Mouse (Mus musculus): ENCODE measurements at regions not wholly inside any gene's neighbourhood (a gene's known extent, or its start where the extent isn't known, plus 50 kb on each side); places are given as distances from the start of the nearest gene placed in this dataset.

DNA sequence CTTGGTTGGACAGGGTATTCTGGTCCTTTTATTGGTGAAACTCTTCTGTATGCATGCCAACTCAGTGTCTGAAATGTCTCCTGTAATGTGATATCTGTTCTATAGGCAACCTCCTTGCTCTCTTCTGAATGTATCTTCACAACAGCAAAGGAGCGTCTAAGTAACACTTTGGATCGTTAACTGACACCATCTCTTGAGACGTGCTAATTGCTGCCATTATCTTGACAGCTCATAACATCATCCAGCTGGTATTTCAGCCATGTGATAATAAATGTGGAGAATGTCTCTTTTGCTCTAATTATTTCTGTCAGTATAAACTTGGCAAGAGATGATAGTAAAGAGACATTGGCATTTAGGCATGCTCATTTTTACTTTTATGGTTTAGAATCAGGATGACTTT lies 68.8 kb upstream of the Col8a1 start:
- in situ Hi-C loops (cut with MboI; ENCODE audit: low sequenced_read_pairs), result no loop called here

DNA sequence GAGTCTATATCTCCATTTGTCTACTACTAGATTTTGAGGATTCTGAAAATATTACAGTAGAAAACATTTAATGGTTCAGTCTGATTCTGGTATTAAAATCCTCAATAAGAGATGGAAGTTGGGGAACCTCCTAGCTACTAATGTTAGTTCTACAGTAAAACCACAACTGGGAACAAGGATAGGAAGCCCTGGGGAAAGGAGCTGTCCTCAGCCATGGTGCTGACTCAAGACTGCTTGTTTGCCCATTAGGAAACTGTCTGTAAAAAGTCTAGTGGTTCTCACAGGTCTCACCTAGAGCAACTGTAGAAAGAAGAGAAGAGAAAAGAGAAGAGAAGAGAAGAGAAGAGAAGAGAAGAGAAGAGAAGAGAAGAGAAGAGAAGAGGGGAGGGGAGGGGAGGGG lies 90.9 kb upstream of the Col8a1 start:
- in situ Hi-C loops (cut with MboI; ENCODE audit: low sequenced_read_pairs), result no loop called here

DNA sequence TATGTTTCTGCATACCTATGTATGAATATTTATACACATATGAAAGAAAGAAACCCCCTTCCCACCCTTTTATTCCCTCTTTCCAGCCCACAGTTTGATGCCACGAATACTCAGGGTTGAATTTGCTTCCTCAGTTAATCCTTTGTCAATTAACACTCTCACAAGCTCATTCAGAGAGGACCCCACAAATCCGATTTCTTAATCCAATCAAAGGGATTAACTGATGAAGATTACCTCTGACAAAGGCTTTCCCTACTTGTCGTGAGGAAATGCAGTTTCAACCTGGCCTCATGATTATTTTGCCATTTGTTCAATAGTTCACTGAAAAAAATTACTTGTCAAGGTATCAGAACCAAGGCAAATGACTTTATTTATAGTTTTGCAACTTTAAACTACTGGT lies 91.8 kb upstream of the Col8a1 start:
- in situ Hi-C loops (cut with MboI; ENCODE audit: low sequenced_read_pairs), result no loop called here

DNA sequence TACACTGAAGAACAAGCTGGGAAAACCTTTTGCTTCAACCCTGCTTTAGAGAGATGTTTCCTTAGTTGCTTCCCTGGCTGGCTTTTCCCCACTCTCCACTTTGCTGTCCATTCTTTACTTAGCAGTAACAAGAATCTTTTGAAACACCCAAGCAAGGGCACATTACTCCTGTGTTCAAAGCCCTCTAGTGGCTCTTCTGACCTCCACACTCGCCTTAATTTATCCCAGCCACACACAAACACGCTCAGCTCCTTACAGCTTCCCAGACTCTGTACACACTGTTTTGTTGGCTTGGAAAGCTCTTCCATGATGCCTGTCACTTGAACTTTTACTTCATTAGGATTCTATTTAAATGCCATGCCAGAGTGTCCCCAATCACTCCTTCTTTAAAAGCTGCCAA lies 97.3 kb upstream of the Col8a1 start:
- in situ Hi-C loops (cut with MboI; ENCODE audit: low sequenced_read_pairs), result no loop called here

DNA sequence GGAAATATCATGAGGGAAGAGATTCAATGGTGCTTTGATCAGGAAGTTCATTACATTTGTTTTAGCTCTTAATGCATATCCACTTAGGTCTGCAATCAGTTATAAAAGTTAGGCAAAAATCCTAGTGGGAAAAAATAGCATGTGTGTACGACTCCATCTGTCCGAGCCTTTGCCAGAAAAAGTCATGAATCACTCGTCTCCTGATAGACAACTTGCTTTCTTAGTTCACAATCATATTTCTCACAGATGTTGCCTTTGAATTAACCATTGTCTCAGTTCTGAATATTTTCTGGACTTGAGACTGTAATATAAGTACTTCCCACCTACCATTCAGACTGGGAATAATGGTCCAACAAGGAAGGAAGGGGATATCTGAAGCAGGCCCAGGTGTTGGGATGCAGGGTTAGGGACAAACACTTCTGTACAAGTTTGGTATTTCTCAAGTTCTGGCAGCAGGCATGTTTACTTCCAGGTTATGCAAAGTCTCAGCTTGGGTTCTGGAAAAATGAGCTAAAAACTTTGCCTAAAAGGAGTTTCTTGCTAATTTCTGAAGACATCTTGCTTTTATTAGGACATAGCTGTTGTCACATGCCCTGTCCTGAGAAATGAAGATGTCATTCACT lies 98.4 kb upstream of the Col8a1 start:
- in situ Hi-C loops (cut with MboI; ENCODE audit: low sequenced_read_pairs), result no loop called here

DNA sequence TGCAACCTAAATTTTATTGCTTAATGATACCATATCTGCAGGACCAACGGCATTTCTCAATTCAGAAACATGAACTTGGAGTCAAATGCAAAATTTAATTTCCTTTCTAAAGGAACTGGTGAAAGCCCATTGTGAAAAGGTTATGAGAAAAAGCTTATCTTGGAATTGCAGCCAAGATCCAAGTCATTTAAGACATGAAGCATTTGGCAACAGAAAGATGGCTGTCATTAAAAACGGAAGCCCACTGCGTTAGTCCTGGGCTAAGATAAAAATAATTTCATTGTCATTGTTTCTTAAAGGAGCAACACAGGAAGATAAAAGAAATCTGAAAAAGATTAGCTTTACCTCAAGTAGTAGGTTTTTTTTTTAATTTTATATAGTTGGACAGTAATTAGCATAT lies 99.2 kb upstream of the Col8a1 start:
- in situ Hi-C loops (cut with MboI; ENCODE audit: low sequenced_read_pairs), result no loop called here

DNA sequence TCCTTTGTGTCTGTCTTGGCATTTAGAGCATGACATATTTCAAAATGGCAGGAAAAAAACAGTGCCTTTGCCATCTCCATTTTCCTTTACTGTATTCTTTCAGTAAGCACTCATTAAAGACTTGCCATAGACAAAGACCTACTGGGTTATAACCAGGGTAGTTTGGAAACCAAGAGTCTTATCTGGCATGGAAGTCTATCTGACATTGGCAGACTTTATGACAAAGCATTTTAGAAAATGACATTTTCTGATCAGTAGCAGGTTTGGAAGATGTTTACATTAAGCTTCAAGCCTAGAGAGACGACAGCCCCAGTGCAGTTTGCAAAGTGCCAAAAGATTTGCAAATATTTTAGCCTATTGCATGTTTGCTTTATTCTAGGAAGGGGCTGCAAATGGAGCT lies 102.5 kb upstream of the Col8a1 start:
- in situ Hi-C loops (cut with MboI; ENCODE audit: low sequenced_read_pairs), result no loop called here

DNA sequence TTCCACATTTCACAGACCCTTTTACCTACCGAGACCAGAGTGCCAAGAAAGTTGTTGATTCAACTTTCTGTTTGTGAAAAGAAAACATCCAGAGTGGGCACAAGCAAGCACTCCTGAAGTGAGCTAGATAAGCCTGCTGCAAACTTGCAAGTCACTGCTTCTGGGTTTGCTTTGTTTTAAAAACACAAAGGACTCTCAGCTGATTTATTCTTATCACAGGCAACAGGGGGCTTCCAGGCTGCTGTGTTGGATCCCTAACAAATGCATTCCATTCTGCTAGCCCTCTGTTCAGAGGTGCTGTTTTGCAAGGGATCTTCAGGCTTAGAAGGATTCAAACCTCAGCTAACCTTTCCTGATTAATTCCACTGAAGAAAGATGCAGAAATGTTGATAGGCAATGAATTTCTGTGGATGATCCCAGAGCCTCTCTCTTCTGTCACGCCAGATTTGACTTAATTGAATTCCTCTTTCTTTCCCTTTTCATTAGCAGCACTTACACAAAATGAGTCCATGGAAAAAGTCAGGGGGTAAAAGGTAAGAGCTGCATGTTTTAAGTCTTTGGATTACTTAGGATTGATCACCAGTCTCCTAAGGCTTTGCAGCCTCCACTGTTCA lies 103.7 kb upstream of the Col8a1 start:
- in situ Hi-C loops (cut with MboI; ENCODE audit: low sequenced_read_pairs), result no loop called here

DNA sequence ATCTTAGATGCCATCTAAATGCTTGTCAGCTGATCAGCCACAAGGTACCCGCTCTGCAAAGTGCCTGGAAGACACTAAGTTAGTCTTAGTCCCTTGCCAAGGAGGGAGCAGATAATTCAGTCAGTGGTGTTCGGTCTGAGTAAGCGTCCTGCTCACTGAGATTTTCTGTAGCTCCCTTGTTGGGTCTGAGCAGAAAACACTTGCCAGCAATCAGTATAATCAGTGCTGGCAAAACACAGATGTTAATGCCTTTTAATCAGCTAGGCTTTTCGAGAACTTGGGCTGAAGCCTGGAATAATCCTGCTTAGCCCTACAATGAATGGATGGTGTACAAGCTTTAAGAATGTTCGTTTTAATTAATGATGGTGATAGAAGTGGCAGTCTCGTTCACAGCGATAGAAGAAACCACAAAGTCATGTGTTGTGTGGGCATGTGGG lies 104.2 kb upstream of the Col8a1 start:
- in situ Hi-C loops (cut with MboI; ENCODE audit: low sequenced_read_pairs), result no loop called here

DNA sequence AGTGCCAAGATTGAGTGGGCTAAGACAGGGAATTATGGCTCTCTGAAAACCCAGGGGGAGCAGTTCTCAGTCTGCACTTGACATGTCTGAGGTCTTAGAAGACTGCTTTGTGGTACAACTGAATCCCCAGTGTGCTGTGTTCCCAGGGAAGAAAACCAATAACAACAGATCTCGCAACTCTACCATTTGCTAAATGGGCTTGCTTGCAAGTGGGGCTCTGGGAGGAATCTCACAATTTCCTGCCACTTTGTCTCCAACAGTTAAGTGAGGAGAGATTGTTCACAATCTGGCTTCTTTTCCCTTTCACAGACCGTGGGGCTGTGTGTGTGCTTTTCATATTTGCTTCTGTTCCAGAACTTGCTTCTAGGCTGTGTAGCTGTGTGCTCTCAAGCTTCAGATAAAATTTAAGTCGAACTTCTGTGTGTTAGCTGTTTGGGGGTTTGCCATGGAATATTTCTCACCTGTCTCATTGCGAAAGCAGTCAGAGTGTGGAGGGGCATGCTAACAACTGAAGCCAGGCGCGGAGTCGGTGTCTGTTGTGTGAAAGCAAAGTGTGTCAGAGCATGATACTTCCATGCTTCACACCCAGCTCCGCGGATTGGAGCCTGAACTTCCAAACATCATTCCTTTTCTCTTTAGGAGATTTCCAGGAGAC lies 108.8 kb upstream of the Col8a1 start:
- in situ Hi-C loops (cut with MboI; ENCODE audit: low sequenced_read_pairs), result no loop called here

DNA sequence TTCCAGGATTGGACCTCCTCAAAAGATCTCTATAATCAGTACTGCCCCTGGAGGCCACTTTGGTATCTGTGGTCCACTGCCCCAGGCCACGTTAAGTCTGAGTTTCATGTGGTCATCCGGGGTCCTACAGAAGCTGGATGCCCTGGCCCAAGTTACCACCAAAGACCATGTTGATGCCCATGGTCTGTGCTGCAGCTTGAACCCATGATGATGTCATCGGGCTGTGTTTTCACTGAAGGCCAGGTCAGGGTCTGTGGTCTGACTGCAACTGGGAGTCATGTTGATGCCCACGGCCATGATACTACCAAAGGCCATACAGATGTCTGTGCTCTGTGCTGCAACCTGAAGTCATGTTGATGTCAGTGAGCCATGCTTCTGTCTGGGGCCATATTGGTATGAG lies 122.3 kb upstream of the Col8a1 start:
- in situ Hi-C loops (cut with MboI; ENCODE audit: low sequenced_read_pairs), result no loop called here

DNA sequence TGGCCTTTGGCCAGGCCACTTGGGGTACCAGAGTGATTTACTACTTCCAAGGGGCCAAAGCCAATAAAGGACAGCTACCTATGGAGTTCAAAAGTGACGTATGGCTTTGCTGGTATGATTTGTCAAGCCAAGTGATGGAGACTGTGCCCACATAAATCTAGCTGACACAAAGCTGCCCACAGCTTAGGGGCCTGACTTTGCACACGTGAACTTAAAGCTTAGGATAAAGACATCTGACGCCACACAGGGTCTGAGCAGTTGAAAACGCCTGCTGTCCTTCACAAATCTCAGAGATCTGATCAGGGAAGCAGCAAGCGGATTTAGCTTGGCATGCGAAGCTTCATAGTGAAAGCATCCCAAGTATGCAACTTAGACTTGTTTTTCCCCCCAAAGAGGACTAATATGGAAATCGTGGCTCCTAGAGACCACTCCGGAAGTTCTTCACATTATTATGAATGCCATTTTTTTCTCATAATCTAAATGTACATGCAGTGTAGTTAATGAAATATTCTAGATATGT lies 127.1 kb upstream of the Col8a1 start:
- in situ Hi-C loops (cut with MboI; ENCODE audit: low sequenced_read_pairs), result no loop called here

DNA sequence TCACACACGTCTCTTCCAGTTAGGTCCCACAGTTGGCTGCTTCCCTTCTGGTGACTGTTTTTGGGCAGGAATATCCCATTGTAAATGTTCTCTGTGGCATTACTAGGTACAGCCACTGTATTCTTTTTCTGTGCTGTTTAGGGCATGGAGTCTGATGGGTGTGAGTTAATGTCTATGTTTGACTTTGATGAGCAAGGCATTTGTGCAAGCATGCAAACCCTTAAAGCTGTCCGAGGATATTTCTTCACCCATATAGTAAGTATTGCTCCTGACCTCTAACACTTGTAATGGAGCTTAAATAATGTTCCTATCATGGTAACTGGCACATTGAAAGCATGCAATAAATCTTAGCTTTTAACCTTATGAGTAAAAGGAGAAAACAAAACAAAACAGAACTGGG lies 133.6 kb upstream of the Col8a1 start:
- in situ Hi-C loops (cut with MboI; ENCODE audit: low sequenced_read_pairs), result no loop called here

DNA sequence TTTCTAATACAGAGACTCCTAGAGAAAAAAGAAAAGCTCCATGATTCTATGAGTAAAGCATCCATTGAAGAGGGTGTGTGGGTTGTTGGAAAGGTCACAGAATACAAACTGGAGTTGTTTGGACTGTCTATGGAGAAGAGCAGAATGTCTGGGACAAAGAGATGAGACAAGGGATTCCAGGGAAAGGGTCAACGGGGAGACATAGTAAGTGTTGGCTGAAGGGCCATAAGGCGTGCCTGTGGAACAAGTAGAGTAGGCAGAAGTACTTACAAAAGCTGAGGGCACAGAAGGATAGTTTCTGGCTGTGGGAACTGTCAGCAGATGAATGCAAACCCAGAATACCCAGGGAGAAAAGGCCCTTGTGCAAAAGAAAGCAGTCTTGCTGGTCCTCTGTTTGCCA lies 134.0 kb upstream of the Col8a1 start:
- in situ Hi-C loops (cut with MboI; ENCODE audit: low sequenced_read_pairs), result no loop called here

DNA sequence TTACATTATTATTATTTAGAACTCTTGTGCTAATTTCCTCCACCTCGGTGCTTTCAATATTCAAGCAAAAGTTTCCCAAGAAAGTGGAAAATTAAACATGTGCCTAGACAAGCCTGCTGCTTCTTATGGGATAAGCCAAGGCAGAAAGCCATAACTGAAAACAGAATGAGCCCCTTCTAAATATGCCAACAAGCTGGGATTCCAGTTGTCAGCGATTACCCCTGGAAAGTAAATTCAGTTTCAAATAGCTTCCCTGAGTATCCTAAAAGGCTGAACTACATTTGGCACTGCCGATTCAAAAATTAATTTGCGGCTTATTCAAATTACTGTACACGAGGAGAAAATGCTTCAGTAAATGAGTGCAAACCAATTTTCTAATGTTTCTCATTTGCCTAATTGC lies 135.6 kb upstream of the Col8a1 start:
- in situ Hi-C loops (cut with MboI; ENCODE audit: low sequenced_read_pairs), result no loop called here

DNA sequence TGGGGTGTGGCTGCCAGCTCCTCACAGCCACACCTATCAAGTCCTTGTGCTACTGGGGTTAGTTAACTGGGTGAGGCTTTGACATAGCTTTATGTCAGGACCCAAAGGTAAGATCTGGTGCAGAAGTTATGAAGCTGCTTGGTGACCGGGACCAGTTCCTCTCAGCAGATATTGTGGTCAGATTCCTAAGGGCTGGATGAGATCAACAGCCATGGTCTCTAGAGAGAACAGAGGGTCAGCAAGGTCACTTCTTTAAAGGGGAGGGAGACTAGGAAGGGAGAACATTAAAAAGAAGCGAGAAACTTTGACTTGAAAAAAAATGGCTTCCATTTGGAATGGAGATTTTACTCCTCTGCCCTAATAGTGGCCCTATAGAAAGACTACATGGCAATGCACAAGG lies 138.6 kb upstream of the Col8a1 start:
- in situ Hi-C loops (cut with MboI; ENCODE audit: low sequenced_read_pairs), result no loop called here

DNA sequence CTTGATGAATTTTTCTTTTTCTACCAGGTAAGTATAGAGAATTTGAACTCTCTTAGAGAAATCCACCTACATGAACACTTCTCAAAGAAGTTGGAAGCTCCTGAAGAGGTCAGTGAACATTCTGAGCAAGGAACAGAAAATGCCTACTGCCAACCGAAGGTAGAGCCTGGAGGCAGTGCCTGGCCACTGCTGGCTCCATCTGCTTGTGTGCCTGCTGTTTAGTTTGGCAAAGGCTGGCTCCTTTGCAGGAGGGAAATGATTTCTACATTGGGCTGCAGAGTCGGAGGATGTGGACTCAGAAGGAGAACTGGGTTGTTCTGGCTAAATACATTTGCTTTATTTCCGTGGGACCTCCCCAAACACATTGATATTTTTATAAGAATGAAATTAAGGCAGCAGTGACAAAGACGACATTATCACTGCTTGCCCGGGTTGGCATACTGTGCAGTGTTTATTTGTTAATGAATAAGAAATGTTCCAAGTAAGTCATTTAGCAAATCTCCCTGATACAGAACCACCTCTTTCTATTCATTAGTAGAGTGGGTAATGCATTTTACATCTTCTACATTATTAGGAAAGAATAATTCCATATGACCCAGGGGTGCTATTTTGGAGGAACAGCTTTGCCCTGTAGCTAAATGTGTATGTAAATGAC lies 139.3 kb upstream of the Col8a1 start:
- in situ Hi-C loops (cut with MboI; ENCODE audit: low sequenced_read_pairs), result no loop called here

DNA sequence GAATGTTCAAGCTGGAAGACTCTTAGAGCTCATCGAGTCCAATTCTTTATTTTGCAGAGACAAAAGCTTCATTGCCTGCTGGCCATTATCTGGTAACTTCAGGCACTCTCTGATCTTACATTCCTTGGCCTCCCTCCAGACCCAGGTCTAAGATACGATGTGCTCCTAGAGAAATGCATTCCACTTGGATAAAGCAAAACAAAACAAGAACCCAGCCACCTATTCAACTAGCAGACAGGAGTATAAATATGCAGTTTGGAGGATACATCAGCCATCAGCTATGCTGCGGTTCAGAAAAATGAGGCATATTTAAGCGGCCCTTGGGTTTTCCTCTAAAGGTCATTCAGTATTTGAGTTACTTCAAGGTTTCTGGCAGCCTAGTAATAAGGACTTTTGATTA lies 146.5 kb upstream of the Col8a1 start:
- in situ Hi-C loops (cut with MboI; ENCODE audit: low sequenced_read_pairs), result no loop called here

DNA sequence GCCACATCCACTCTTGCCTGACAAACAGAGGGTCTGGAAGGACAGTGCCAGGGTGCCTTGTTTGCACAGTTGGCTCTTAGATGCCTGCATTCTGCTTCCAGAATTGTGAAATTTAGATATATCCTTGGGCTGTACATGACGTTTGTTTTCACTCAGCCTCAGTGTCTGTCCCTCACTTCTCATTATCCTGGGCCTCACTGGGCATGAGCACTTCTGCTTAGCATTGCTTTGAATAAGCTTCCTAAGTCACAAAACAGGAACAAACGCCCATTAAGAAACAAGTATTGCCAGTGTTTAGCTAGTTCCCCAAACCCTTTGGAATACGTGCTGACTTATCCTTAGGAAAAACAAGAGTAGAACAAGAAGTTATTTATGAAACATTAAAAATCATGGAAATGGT lies 148.0 kb upstream of the Col8a1 start:
- in situ Hi-C loops (cut with MboI; ENCODE audit: low sequenced_read_pairs), result no loop called here

DNA sequence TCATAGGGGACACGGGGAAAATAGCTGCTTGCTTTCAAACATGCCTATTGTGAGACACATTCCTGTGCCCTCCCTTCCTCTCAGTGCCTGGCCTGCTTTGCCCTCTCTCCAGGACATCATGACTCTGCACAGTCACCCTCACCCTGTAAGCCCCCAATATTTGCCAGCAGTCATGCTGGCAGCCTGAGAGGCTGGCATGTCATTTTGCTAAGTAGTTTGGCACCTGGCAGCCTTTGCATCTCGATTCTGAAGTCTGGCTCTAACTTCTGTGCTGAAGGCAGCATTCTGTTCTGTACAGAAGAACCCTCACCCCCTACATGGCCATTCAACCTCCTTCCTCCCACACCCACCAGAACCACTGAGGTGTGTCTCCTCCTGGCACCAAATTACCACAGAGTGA lies 157.5 kb upstream of the Col8a1 start:
- in situ Hi-C loops (cut with MboI; ENCODE audit: low sequenced_read_pairs), result no loop called here

DNA sequence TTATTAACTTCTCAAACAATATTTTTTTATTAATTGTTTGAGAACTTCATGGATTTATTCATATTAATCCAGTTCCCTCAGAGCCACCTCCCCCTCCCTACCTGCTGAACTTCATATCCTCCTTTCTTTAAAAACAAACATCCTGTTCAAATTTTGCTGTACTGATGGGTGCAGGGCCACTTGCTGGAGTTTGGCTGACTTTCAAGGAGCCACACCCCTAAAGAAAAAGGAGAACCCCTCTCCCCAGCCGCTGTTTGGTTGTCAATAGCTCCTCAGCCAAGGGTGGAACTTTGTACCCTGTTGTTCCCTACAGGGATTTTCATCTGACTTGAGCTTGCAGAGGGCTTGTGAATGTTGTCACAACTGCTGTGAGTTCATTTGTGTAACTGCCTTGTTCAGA lies 160.0 kb upstream of the Col8a1 start:
- in situ Hi-C loops (cut with MboI; ENCODE audit: low sequenced_read_pairs), result no loop called here

DNA sequence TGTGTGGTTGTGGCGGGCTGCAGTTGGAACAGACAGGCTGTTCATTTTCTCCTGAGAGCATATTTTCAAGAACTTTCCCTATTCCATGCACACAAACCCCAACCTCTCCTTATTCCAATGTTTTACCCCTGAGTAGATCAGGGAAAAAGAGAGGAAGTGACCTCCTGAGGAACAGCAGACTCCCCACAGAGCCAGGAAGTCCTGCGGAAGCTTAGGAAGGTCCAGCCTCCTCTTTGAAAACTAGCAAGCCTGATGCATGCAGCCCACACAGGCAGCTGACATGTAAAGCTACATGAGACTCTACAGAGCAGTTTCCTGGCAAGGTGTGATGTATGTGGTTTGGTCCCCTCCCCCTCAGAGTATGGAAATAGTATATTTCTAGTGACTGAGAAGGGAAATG lies 160.9 kb upstream of the Col8a1 start:
- in situ Hi-C loops (cut with MboI; ENCODE audit: low sequenced_read_pairs), result no loop called here

All from CH12F3 (cell line).